8 mouse cellular contexts compared by ENCODE assay signal in the genomic region with DNA sequence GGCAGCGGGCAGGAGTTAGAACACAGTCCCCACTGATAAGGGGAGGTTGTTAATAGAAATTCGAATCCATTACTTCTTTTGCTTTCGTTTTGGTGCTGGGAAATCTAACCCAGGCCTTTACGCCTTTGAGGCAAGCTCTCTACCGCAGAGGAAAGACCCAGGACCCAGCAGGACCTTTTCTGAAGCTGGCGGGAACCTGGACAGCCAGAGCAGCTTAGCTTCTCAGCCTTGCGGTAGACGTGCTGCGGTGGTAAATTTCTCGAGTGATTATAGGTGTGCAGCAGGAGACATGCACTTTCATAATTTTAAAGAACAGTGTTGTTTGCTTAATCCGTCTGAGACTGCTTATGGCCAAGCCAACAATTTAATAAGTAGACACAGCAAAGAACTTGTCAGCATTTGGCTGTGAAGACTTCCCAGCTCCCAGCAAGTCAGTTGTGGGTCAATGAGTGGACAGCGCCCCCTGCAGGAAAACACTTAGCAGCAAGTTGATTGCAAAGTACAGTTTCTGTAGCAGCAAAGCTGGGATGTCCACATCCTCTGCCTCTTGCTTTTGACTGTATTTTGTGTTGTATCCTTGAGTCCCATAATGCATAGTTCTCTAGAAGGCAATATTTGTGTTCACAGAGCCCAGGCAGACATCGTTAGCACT. TPM values are rescaled to one million over a fixed set of nuclear protein-coding genes. Genes with fewer than 3 reads are reported as not detected.
DNase-seq lines count a peak whose midpoint lies in the region; ATAC-seq and TF ChIP-seq lines count a peak whose summit lies in the region.

No protein-coding gene starts in this region.

- WGBS in heart, embryonic 16.5 days: 27% methylated on average over 13 of the region's 13 CpGs
- 31% methylated on average over 13 of the region's 13 CpGs for WGBS in large intestine, adult 2 months
- WGBS in liver, postnatal 0 days (ENCODE audit: insufficient replicate concordance): 25% methylated on average over 13 of the region's 13 CpGs

- no peaks in the 10 kb centered on the region for H3K9me3 ChIP-seq in heart, embryonic 16.5 days (replicated peaks; ENCODE audit: control insufficient read depth, low read length)
- no peaks in the 10 kb centered on the region for H3K9me3 ChIP-seq in liver, postnatal 0 days (ENCODE audit: low read length)

- no peak overlapping the region; the same call in 1 of the 2 replicates for H3K9ac ChIP-seq in heart, embryonic 16.5 days (ENCODE audit: low read length)
- H3K9ac ChIP-seq in liver, postnatal 0 days (replicated peaks): peak overlapping the region; percentile 50

- H3K27ac ChIP-seq in embryonic fibroblast, embryonic 13.5 days (ENCODE audit: insufficient read depth, low read length): no peak overlapping the region
- no peak overlapping the region for H3K27ac ChIP-seq in heart, embryonic 16.5 days (ENCODE audit: low read length)
- no peak overlapping the region for H3K27ac ChIP-seq in liver, postnatal 0 days (ENCODE audit: low read depth)

- DNase-seq in ES-CJ7 (ENCODE audit: low read depth, low spot score): peak; percentile 93
- peak; percentile 95 for DNase-seq in brain, adult 2 months (ENCODE audit: low read depth, low spot score)
- DNase-seq in large intestine, adult 2 months (ENCODE audit: low read depth, low spot score): peak; percentile 73
- DNase-seq in liver, postnatal 0 days: peak; percentile 91
- DNase-seq in retina, adult 2 months (ENCODE audit: low read depth, low spot score): peak; percentile 81
- peak; percentile 92 for DNase-seq in thymus, postnatal 14 days

- ATAC-seq in heart, embryonic 16.5 days (replicated peaks; ENCODE audit: extremely low read depth, insufficient read depth, low FRiP score): peak; percentile 63
- peak; percentile 74 for ATAC-seq in liver, postnatal 0 days

- H3K4me2 ChIP-seq in heart, embryonic 16.5 days (ENCODE audit: low read depth, low read length): peak overlapping the region; percentile 51
- peak overlapping the region; percentile 63 for H3K4me2 ChIP-seq in liver, postnatal 0 days (ENCODE audit: low read depth, low read length)

- TF ChIP-seq CTCF in embryonic fibroblast, embryonic 13.5 days (IDR thresholded peaks at IDR 0.05; ENCODE audit: borderline replicate concordance, insufficient read depth, low read length): peak; percentile 72
- TF ChIP-seq CTCF in liver, postnatal 0 days (IDR thresholded peaks at IDR 0.05; ENCODE audit: low read depth): peak; percentile 98

- TF ChIP-seq POLR2A in embryonic fibroblast, embryonic 13.5 days (IDR thresholded peaks at IDR 0.05; ENCODE audit: low read depth, low read length): no peak

- H3K4me3 ChIP-seq in embryonic fibroblast, embryonic 13.5 days (ENCODE audit: insufficient read depth, low read length): no peak overlapping the region
- peak overlapping the region; percentile 17; the same call in 1 of the 2 replicates for H3K4me3 ChIP-seq in heart, embryonic 16.5 days (ENCODE audit: low read length)
- H3K4me3 ChIP-seq in liver, postnatal 0 days (ENCODE audit: low read depth, low read length): peak overlapping the region; percentile 27

- H3K4me1 ChIP-seq in embryonic fibroblast, embryonic 13.5 days (ENCODE audit: control insufficient read depth, insufficient read depth, low read length): no peaks in the 10 kb centered on the region
- H3K4me1 ChIP-seq in heart, embryonic 16.5 days (ENCODE audit: control insufficient read depth, insufficient read depth, low read length): 0 out of 2 replicates have a peak, but pooled peaks cover 3% of the 10 kb centered on the region
- H3K4me1 ChIP-seq in liver, postnatal 0 days (ENCODE audit: insufficient read depth): 0 out of 2 replicates have a peak, but pooled peaks cover 3% of the 10 kb centered on the region

- no peak for TF ChIP-seq EP300 in liver, postnatal 0 days (IDR thresholded peaks at IDR 0.05; ENCODE audit: low read depth)

- no peaks in the 10 kb centered on the region for H3K27me3 ChIP-seq in heart, embryonic 16.5 days (ENCODE audit: control insufficient read depth, insufficient read depth, low read length)
- no peaks in the 10 kb centered on the region for H3K27me3 ChIP-seq in liver, postnatal 0 days (ENCODE audit: insufficient read depth, low read length)

- H3K36me3 ChIP-seq in heart, embryonic 16.5 days (ENCODE audit: control insufficient read depth, insufficient read depth): no peaks in the 10 kb centered on the region; the same call in 1 of the 2 replicates
- no peaks in the 10 kb centered on the region for H3K36me3 ChIP-seq in liver, postnatal 0 days (replicated peaks; ENCODE audit: insufficient read depth, low read length)

RNA-seq across cellular contexts. Expression of gene 0610009B22Rik, which starts 7.2 kb away (rescaled TPM):
- polyA plus RNA-seq in embryonic fibroblast, embryonic 13.5 days (2011; ENCODE audit: insufficient read length, low read depth, missing spikeins): 30.8 and 31.2 TPM in 2 replicates
- polyA plus RNA-seq in heart, embryonic 16.5 days (2015; fragmentation: Nextera tagmentation; extraction: Ambion mirVana): 66.3 and 75.5 TPM in 2 replicates
- 15.4 and 16.7 TPM in 2 replicates for polyA plus RNA-seq in large intestine, adult 2 months (2012; rRNA removed)
- 61.9 and 66.5 TPM in 2 replicates for polyA plus RNA-seq in liver, postnatal 0 days (2015; fragmentation: Nextera tagmentation; extraction: Ambion mirVana)

RNA-seq across cellular contexts. Expression of gene D930048N14Rik, which starts 30.7 kb away (rescaled TPM):
- polyA plus RNA-seq in embryonic fibroblast, embryonic 13.5 days (2011; ENCODE audit: insufficient read length, low read depth, missing spikeins): 0.30 and 0.52 TPM in 2 replicates
- polyA plus RNA-seq in heart, embryonic 16.5 days (2015; fragmentation: Nextera tagmentation; extraction: Ambion mirVana): 1.3 and 1.9 TPM in 2 replicates
- 2.9 and 3.7 TPM in 2 replicates for polyA plus RNA-seq in large intestine, adult 2 months (2012; rRNA removed)
- polyA plus RNA-seq in liver, postnatal 0 days (2015; fragmentation: Nextera tagmentation; extraction: Ambion mirVana): 0.15 and 0.34 TPM in 2 replicates

RNA-seq across cellular contexts. Expression of gene N4bp3, which starts 30.8 kb away (rescaled TPM):
- polyA plus RNA-seq in embryonic fibroblast, embryonic 13.5 days (2011; ENCODE audit: insufficient read length, low read depth, missing spikeins): 0.35 and 1.8 TPM in 2 replicates
- 21.6 and 25.8 TPM in 2 replicates for polyA plus RNA-seq in heart, embryonic 16.5 days (2015; fragmentation: Nextera tagmentation; extraction: Ambion mirVana)
- polyA plus RNA-seq in large intestine, adult 2 months (2012; rRNA removed): 4.0 and 5.2 TPM in 2 replicates
- 2.4 and 2.8 TPM in 2 replicates for polyA plus RNA-seq in liver, postnatal 0 days (2015; fragmentation: Nextera tagmentation; extraction: Ambion mirVana)

RNA-seq across cellular contexts. Expression of gene Rmnd5b, which starts 45.8 kb away (rescaled TPM):
- polyA plus RNA-seq in embryonic fibroblast, embryonic 13.5 days (2011; ENCODE audit: insufficient read length, low read depth, missing spikeins): 17.5 and 20.0 TPM in 2 replicates
- polyA plus RNA-seq in heart, embryonic 16.5 days (2015; fragmentation: Nextera tagmentation; extraction: Ambion mirVana): 37.1 and 38.2 TPM in 2 replicates
- polyA plus RNA-seq in large intestine, adult 2 months (2012; rRNA removed): 36.0 and 41.4 TPM in 2 replicates
- polyA plus RNA-seq in liver, postnatal 0 days (2015; fragmentation: Nextera tagmentation; extraction: Ambion mirVana): 13.0 and 16.0 TPM in 2 replicates
